Mouse (Mus musculus) yolk sac, embryonic 10.5 days (tissue): ENCODE data around the gene Xpc.

Source experiments
- DNase-seq: peaks from one replicate; pipeline ENCODE4 v3.0.0-alpha.2; 2017; ENCODE audit warnings: low spot score

Xpc gene

GRCm38 (mm10) chr6:91525544-91525943 lies 9.9 kb upstream of the Xpc start:
- DNase-seq: no peak

- DNase-seq: no peak
Observed at GRCm38 (mm10) chr6:91522816-91523215, 7.1 kb upstream of the Xpc start.

- DNase-seq: no peak
Observed at GRCm38 (mm10) chr6:91518454-91519020, 2.8 kb upstream of the Xpc start.

- no peak for DNase-seq
Observed at GRCm38 (mm10) chr6:91514737-91515362, 838 bp downstream of the Xpc start.

GRCm38 (mm10) chr6:91514135-91514534 lies 1.6 kb downstream of the Xpc start:
- DNase-seq: no peak

GRCm38 (mm10) chr6:91510211-91510610 lies 5.5 kb downstream of the Xpc start:
- DNase-seq: no peak

GRCm38 (mm10) chr6:91509326-91509725 lies 6.4 kb downstream of the Xpc start:
- peak; percentile 49 for DNase-seq

- DNase-seq: no peak
Observed at GRCm38 (mm10) chr6:91508041-91508440, 7.6 kb downstream of the Xpc start.

GRCm38 (mm10) chr6:91506036-91506435 lies 9.7 kb downstream of the Xpc start:
- DNase-seq: no peak

GRCm38 (mm10) chr6:91503302-91503701 lies 12.4 kb downstream of the Xpc start:
- no peak for DNase-seq

- peak; percentile 22 for DNase-seq
Observed at GRCm38 (mm10) chr6:91494526-91494925, 21.2 kb downstream of the Xpc start.

- no peak for DNase-seq
Observed at GRCm38 (mm10) chr6:91493053-91493452, 22.6 kb downstream of the Xpc start.

- peak; percentile 72 for DNase-seq
Observed at GRCm38 (mm10) chr6:91491004-91491403, 24.7 kb downstream of the Xpc start.

- no peak for DNase-seq
Observed at GRCm38 (mm10) chr6:91489872-91490271, 25.8 kb downstream of the Xpc start.

GRCm38 (mm10) chr6:91488496-91489212 lies 27.0 kb downstream of the Xpc start:
- DNase-seq: peak; percentile 28

- no peak for DNase-seq
Observed at GRCm38 (mm10) chr6:91486736-91487453, 28.8 kb downstream of the Xpc start.

- DNase-seq: no peak
Observed at GRCm38 (mm10) chr6:91483371-91483770, 32.3 kb downstream of the Xpc start.

- DNase-seq: no peak
Observed at GRCm38 (mm10) chr6:91476541-91476940, 39.1 kb downstream of the Xpc start.

- DNase-seq: no peak
Observed at GRCm38 (mm10) chr6:91474441-91475190, 41.1 kb downstream of the Xpc start.

- DNase-seq: no peak
Observed at GRCm38 (mm10) chr6:91473805-91474440, 41.8 kb downstream of the Xpc start.
